Mouse (Mus musculus) spleen, adult 2 months (tissue): ENCODE measurements around the gene Babam1.

Experiments
- CTCF ChIP-seq: fragments of 200-500 bp; IDR thresholded peaks from 2 replicates; pipeline ENCODE4 v1.5.1; 2011; ENCODE audit warnings: mild to moderate bottlenecking, inconsistent platforms; ENCODE audit not compliant: insufficient read depth, insufficient read length, insufficient replicate concordance; ENCODE audit errors: extremely low read depth
- POLR2A ChIP-seq: fragments of 200-500 bp; IDR thresholded peaks from 2 replicates; pipeline ENCODE4 v1.6.1; 2011; ENCODE audit warnings: low read depth, low read length, inconsistent platforms

- TF ChIP-seq CTCF (no peak), POLR2A (no peak)
These were observed 24.2 kb upstream of the Babam1 start for GRCm38 (mm10) chr8:71372427-71372826.
